In genomic region chr13:62510641-62511420, GRCm38 (mm10) we compare ENCODE assay signal across 20 mouse cellular contexts. TPM values are rescaled to one million over a fixed set of nuclear protein-coding genes. Genes with fewer than 3 reads are reported as not detected.
DNase-seq lines count a peak whose midpoint lies in the region; TF ChIP-seq lines count a peak whose summit lies in the region.
"Not testable (repeated sequence)": the region's sequence is repeated elsewhere in the genome, so short reads cannot be mapped to it uniquely, and the experiment has no call there.
"Had no signal": no experiment of that assay in that cellular context is flagged by ENCODE, and none has a peak within 500 bp of the region (broad histone marks: within the 10 kb centered on the region; RNA-seq: fewer than 3 reads in every experiment).

No protein-coding gene starts in this region.

- peak; percentile 94 for DNase-seq in ES-CJ7 (ENCODE audit: low read depth, low spot score)
- DNase-seq in ES-E14 (ENCODE audit: low read depth, low spot score) = peak; percentile 73
- DNase-seq in R1 (ENCODE audit: low read depth, low spot score) = peak; percentile 96
- peak; percentile 39 for DNase-seq in WW6 (ENCODE audit: low read depth, low spot score)
- peak; percentile 90 for DNase-seq in ZHBTc4 (ENCODE audit: low read depth, low spot score)

- H3K36me3 ChIP-seq in E14TG2a.4 (ENCODE audit: insufficient read depth, low read length); ES-Bruce4 (ENCODE audit: control insufficient read depth, insufficient read depth, low read length, poor library complexity, severe bottlenecking); ES-E14 (ENCODE audit: control insufficient read depth, insufficient read depth, low read length, poor library complexity, severe bottlenecking): not testable (repeated sequence)

- in situ Hi-C loops in ES-E14 (cut with MboI; ENCODE audit: low sequenced_read_pairs in 2 of 2, unreplicated experiment in 2 of 2) = not testable (repeated sequence)

- H3K27ac ChIP-seq in ES-Bruce4 (ENCODE audit: insufficient read depth, low read length) (peak overlapping the region; percentile 95), ES-E14 (ENCODE audit: insufficient read depth, low read depth, low read length, poor library complexity, severe bottlenecking) (peak overlapping the region; percentile 82; the same call in 1 of the 2 replicates)

- TF ChIP-seq POLR2A in ES-Bruce4 (IDR thresholded peaks at IDR 0.05; ENCODE audit: insufficient read depth, low read length) = not testable (repeated sequence)

- not testable (repeated sequence) for TF ChIP-seq CTCF in E14TG2a.4 (conservative IDR thresholded peaks at IDR 0.05; ENCODE audit: low read length); ES-Bruce4 (IDR thresholded peaks at IDR 0.05; ENCODE audit: low read depth, low read length)

- peaks cover 22% of the 10 kb centered on the region for H3K4me1 ChIP-seq in E14TG2a.4 (replicated peaks; ENCODE audit: low read depth, low read length)
- not testable (repeated sequence) for H3K4me1 ChIP-seq in ES-Bruce4 (ENCODE audit: control insufficient read depth, insufficient read depth, low read length); ES-E14 (ENCODE audit: control insufficient read depth in 2 of 2, insufficient read depth in 2 of 2, low read length in 2 of 2, poor library complexity in 1 of 2)

- H3K27me3 ChIP-seq in E14TG2a.4 (ENCODE audit: insufficient read depth, low read length); ES-Bruce4 (ENCODE audit: control insufficient read depth, insufficient read depth, low read length, poor library complexity, severe bottlenecking): not testable (repeated sequence)

- 0 out of 2 replicates have a peak overlapping the region, but pooled peaks have one; percentile 2 for H3K4me3 ChIP-seq in E14TG2a.4 (replicated peaks; ENCODE audit: low read length)
- H3K4me3 ChIP-seq in ES-Bruce4 (ENCODE audit: low read depth, low read length); ES-E14 (ENCODE audit: insufficient read depth in 1 of 2, low read depth in 1 of 2, low read length in 2 of 2, poor library complexity in 1 of 2, severe bottlenecking in 1 of 2): not testable (repeated sequence)

- peaks cover 18% of the 10 kb centered on the region for H3K9me3 ChIP-seq in E14TG2a.4 (ENCODE audit: low read length)
- not testable (repeated sequence) for H3K9me3 ChIP-seq in ES-Bruce4 (replicated peaks; ENCODE audit: control insufficient read depth, insufficient read depth, low read length, poor library complexity, severe bottlenecking); ES-E14 (ENCODE audit: control insufficient read depth, insufficient read depth, low read depth, low read length)

- H3K9ac ChIP-seq in ES-Bruce4 (ENCODE audit: low read depth, poor library complexity, severe bottlenecking); ES-E14 (ENCODE audit: insufficient read depth, low read depth, low read length, poor library complexity, severe bottlenecking): not testable (repeated sequence)

- TF ChIP-seq EP300 in ES-Bruce4 (IDR thresholded peaks at IDR 0.05; ENCODE audit: insufficient read depth, low read depth, low read length) = not testable (repeated sequence)

RNA-seq across cellular contexts. Expression of gene Gm49359, which starts 44.2 kb away (rescaled TPM):
- 18.0 and 18.2 TPM in 2 replicates for polyA plus RNA-seq in ES-Bruce4 (2011; ENCODE audit: insufficient read depth, insufficient read length, low read depth, missing spikeins)
- 9.9 and 13.3 TPM in 2 replicates for total RNA-seq in ES-E14 (2012; rRNA removed)
- polyA plus RNA-seq: adrenal gland, adult 2 months had no signal

RNA-seq across cellular contexts. Expression of gene Zfp935, which starts 47.5 kb away (rescaled TPM):
- polyA plus RNA-seq in ES-Bruce4 (2011; ENCODE audit: insufficient read depth, insufficient read length, low read depth, missing spikeins) = not detected in 2 replicates
- total RNA-seq in ES-E14 (2012; rRNA removed) = not detected in 2 replicates
- total RNA-seq: adrenal gland, adult 18-20 months; adrenal gland, adult 2 months; adrenal gland, adult 8-10 months; adrenal gland, postnatal 14 days; adrenal gland, postnatal 25 days; adrenal gland, postnatal 36 days; adrenal gland, postnatal 4 days; MEL had no signal
- polyA plus RNA-seq: adrenal gland, adult 2 months; brain, embryonic 14.5 days; C2C12; CD4-positive, CD25-positive, alpha-beta regulatory T cell, adult 4 months; cerebellum, adult 2 months; G1E had no signal

Comparison
In these comparisons a context has a peak if more than half of its experiments do, and no peak if none do; other contexts are left out.
1. DNase-seq: peak in every context shown above with its lines; median percentile 96 in R1; 94 in ES-CJ7; 90 in ZHBTc4; 73 in ES-E14; 39 in WW6.